In the genomic region with DNA sequence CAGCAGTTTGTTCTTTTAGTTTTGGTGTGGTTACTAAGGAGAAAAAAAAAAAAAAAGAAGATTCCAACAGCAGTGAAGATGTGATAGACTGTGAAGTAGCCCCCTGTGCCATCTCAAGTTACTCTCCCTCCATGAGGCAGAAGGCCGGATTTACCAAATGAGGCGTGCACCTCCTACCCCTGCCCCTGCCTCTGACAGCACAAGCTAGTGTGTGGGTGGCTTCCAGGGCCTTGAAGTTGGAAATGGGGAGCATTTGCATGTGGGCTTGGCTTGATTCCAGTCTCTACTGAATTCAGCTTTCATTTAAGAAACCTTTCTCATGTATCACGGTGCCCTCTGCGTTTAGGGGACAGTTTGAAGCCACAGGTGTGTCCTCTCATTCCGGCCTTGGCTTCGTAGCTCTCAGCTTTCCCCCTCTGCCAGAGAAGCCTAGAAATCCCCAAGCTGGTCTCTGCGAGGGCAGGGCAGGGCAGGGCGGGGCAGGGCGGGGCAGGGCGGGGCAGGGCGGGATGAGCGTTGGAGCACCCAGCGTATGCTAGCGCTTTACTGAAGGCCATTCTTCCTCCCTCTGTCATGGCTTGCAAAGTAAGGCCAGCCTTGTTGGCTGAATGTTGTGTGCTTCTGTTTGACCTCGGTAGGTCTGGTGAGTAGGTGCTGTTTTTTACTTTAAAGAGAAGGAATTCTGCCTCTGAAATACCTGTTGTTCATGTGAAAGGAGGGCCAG, we compare ENCODE assay signal across 8 mouse cellular contexts. TPM values are rescaled to one million over a fixed set of nuclear protein-coding genes. Genes with fewer than 3 reads are reported as not detected.
DNase-seq lines count a peak whose midpoint lies in the region; ATAC-seq and TF ChIP-seq lines count a peak whose summit lies in the region.

No protein-coding gene starts in this region.

- ATAC-seq in erythroid progenitor cell, adult 5-6 weeks (replicated peaks; ENCODE audit: low FRiP score, poor library complexity, severe bottlenecking), result peak; percentile 67
- ATAC-seq in liver, postnatal 0 days, result peak; percentile 96

- H3K4me1 ChIP-seq in liver, postnatal 0 days (ENCODE audit: insufficient read depth), result peaks cover 25% of the 10 kb centered on the region

- TF ChIP-seq EP300 in liver, postnatal 0 days (IDR thresholded peaks at IDR 0.05; ENCODE audit: low read depth), result no peak

- TF ChIP-seq CTCF in liver, postnatal 0 days (IDR thresholded peaks at IDR 0.05; ENCODE audit: low read depth), result no peak

- no peaks in the 10 kb centered on the region for H3K27me3 ChIP-seq in liver, postnatal 0 days (ENCODE audit: insufficient read depth, low read length)

- H3K4me3 ChIP-seq in liver, postnatal 0 days (ENCODE audit: low read depth, low read length), result no peak overlapping the region

- H3K4me2 ChIP-seq in liver, postnatal 0 days (ENCODE audit: low read depth, low read length), result peak overlapping the region; percentile 56

- H3K36me3 ChIP-seq in liver, postnatal 0 days (replicated peaks; ENCODE audit: insufficient read depth, low read length), result no peaks in the 10 kb centered on the region

- no peaks in the 10 kb centered on the region for H3K9me3 ChIP-seq in liver, postnatal 0 days (ENCODE audit: low read length)

- WGBS in liver, postnatal 0 days (ENCODE audit: insufficient replicate concordance), result 50% methylated on average over 15 of the region's 15 CpGs

- H3K27ac ChIP-seq in liver, postnatal 0 days (ENCODE audit: low read depth), result 0 out of 2 replicates have a peak overlapping the region, but pooled peaks have one; percentile 29

- no peak overlapping the region for H3K9ac ChIP-seq in liver, postnatal 0 days (replicated peaks)

- DNase-seq in layer of hippocampus, adult 18-20 months (ENCODE audit: low spot score in 2 of 2), result peak; percentile 45 to 76
- DNase-seq in layer of hippocampus, adult 9-10 months (ENCODE audit: low spot score), result no peak
- peak; percentile 42 for DNase-seq in adrenal gland, postnatal 10 days
- DNase-seq in liver, postnatal 0 days, result peak; percentile 55
- no peak for DNase-seq in lung, postnatal 10 days
- no peak for DNase-seq in spleen, postnatal 10 days (ENCODE audit: low spot score in 2 of 2)
- no peak for DNase-seq in gastrocnemius, postnatal 10 days

RNA-seq across cellular contexts. Expression of gene Arl15, which starts 21.6 kb away (rescaled TPM):
- 10 to 100 TPM; 57.4 to 61.0 TPM for total RNA-seq in layer of hippocampus, adult 18-20 months (2021)
- 10 to 100 TPM; 24.1 to 25.5 TPM for total RNA-seq in adrenal gland, postnatal 10 days (2021)
- 10.5 and 11.2 TPM in 2 replicates for total RNA-seq in erythroid progenitor cell, adult 5-6 weeks (2015; ENCODE audit: low replicate concordance)
- total RNA-seq in erythroid progenitor cell, adult 5-6 weeks (2017; ENCODE audit: low replicate concordance), result 9.4 and 23.5 TPM in 2 replicates
- 1.5 and 1.6 TPM in 2 replicates for polyA plus RNA-seq in liver, postnatal 0 days (2015; fragmentation: Nextera tagmentation; extraction: Ambion mirVana)
- total RNA-seq in gastrocnemius, postnatal 10 days (2021), result 1 to 10 TPM; 8.7 to 8.8 TPM

Comparison
In these comparisons a context has a peak if more than half of its experiments do, and no peak if none do; other contexts are left out.
1. DNase-seq: peak in layer of hippocampus, adult 18-20 months (2 of 2), adrenal gland, postnatal 10 days (single experiment) and liver, postnatal 0 days (single experiment); none in layer of hippocampus, adult 9-10 months (single experiment), lung, postnatal 10 days (single experiment), spleen, postnatal 10 days (0 of 2) and gastrocnemius, postnatal 10 days (single experiment).